Mouse (Mus musculus) forebrain, embryonic 12.5 days (tissue): ENCODE data around the gene Fmo6. TPM values are rescaled to one million over a fixed set of nuclear protein-coding genes. Genes with fewer than 3 reads are reported as not detected.

ENCODE experiments used
- ATAC-seq: fragments of 200-750 bp; cut with Nextera tagmentation; 2 replicates; pipeline ENCODE4 v1.8.0; 2017; ENCODE audit warnings: moderate TSS enrichment; ENCODE audit not compliant: low FRiP score
- H3K27ac ChIP-seq: fragments of 300-500 bp; sonication (generic); 2 replicates; pipeline ENCODE4 v1.5.1; 2016; ENCODE audit warnings: mild to moderate bottlenecking
- H3K27me3 ChIP-seq: fragments of 300-500 bp; sonication (generic); 2 replicates; pipeline ENCODE4 v1.6.1; 2016; ENCODE audit warnings: mild to moderate bottlenecking
- H3K36me3 ChIP-seq: fragments of 300-500 bp; sonication (generic); replicated peaks from 2 replicates; pipeline ENCODE4 v1.6.1; 2016; ENCODE audit warnings: mild to moderate bottlenecking
- H3K4me1 ChIP-seq: fragments of 300-500 bp; sonication (generic); 2 replicates; pipeline ENCODE4 v1.6.1; 2016
- H3K4me2 ChIP-seq: fragments of 300-500 bp; sonication (generic); 2 replicates; pipeline ENCODE4 v1.6.1; 2016; ENCODE audit warnings: mild to moderate bottlenecking, moderate library complexity
- H3K4me3 ChIP-seq: fragments of 300-500 bp; sonication (generic); replicated peaks from 2 replicates; pipeline ENCODE4 v1.5.1; 2016; ENCODE audit warnings: mild to moderate bottlenecking
- H3K9ac ChIP-seq: fragments of 300-500 bp; sonication (generic); 2 replicates; pipeline ENCODE4 v1.6.1; 2016; ENCODE audit warnings: mild to moderate bottlenecking
- H3K9me3 ChIP-seq: fragments of 300-500 bp; sonication (generic); 2 replicates; pipeline ENCODE4 v1.6.1; 2016
- WGBS: fragments of 180-500 bp; shearing (Covaris S2); methylation state at CpG from one replicate; pipeline ENCODE4 v1.1.7; 2016; 5-methylcytosine and 5-hydroxymethylcytosine counted together
- polyA plus RNA-seq: library from polyadenylated mRNA; unstranded; fragments of >200 nt; fragmentation: Nextera tagmentation; extraction: Ambion mirVana; gene quantifications from 2 replicates; pipeline ENCODE4 v1.2.1, GENCODE M21; 2016

Gene Fmo6
- polyA plus RNA-seq, 1 experiment from 2014 or later, result 0.14 TPM

- WGBS, result 86% methylated on average over 7 of the region's 7 CpGs
- Histone ChIP-seq H3K36me3 (no peaks in the 10 kb centered on the region), H3K27me3 (no peaks in the 10 kb centered on the region), H3K4me2 (no peak overlapping the region), H3K4me1 (0 out of 2 replicates have a peak, but pooled peaks cover 2% of the 10 kb centered on the region), H3K9ac (no peak overlapping the region), H3K9me3 (no peaks in the 10 kb centered on the region), H3K4me3 (no peak overlapping the region), H3K27ac (no peak overlapping the region)
- ATAC-seq, result no peak
These were observed 66.3 kb downstream of the Fmo6 start for GRCm38 (mm10) chr1:162870978-162871377.

- 88% methylated on average over 4 of the region's 4 CpGs for WGBS
- Histone ChIP-seq H3K27me3 (no peaks in the 10 kb centered on the region), H3K9me3 (no peaks in the 10 kb centered on the region), H3K27ac (no peak overlapping the region), H3K36me3 (no peaks in the 10 kb centered on the region), H3K4me1 (0 out of 2 replicates have a peak, but pooled peaks cover 5% of the 10 kb centered on the region), H3K4me3 (no peak overlapping the region), H3K4me2 (no peak overlapping the region), H3K9ac (no peak overlapping the region)
- ATAC-seq, result no peak
These were observed 69.9 kb downstream of the Fmo6 start for GRCm38 (mm10) chr1:162867396-162867795.

Other genes with a start within 250 kb of the Fmo6 start
- gene Prrc2c, start 197.0 kb downstream of the Fmo6 start, polyA plus RNA-seq, result 162 and 169 TPM in 2 replicates
- 0.23 TPM in 1 of 2 replicates, not detected in the other for gene Fmo4, start 123.5 kb downstream of the Fmo6 start, polyA plus RNA-seq
- 11.0 and 15.9 TPM in 2 replicates for gene Fmo1, start 70.9 kb downstream of the Fmo6 start, polyA plus RNA-seq
- gene Fmo2, start 38.8 kb downstream of the Fmo6 start, polyA plus RNA-seq, result 0.67 TPM in 1 of 2 replicates, not detected in the other
- gene Fmo3, start 47.0 kb upstream of the Fmo6 start, polyA plus RNA-seq, result not detected in 2 replicates
- gene Mroh9, start 148.2 kb upstream of the Fmo6 start, polyA plus RNA-seq, result not detected in 2 replicates